Mouse (Mus musculus) left cerebral cortex, postnatal 10 days (tissue): Measurements from ENCODE around the gene Zfhx2. TPM values are rescaled to one million over a fixed set of nuclear protein-coding genes. Genes with fewer than 3 reads are reported as not detected.
A peak's percentile ranks its signal among the peaks of the same experiment; 100 is the strongest.

Source experiments
- DNase-seq, 2 experiments: peaks; one replicate each; pipeline ENCODE4 v3.0.0; 2021 to 2022; ENCODE audit warnings: low spot score in 2 of 2, mixed read lengths in 1 of 2; ENCODE audit errors: extremely low spot score in 1 of 2
- intact Hi-C: fragments of 180-260 bp; cut with DNase I; formaldehyde crosslinking; loops from one replicate; pipeline ENCODE4 v1.15.1; 2025
- total RNA-seq, 2 experiments: library from RNA; stranded (reverse); gene quantifications; 2 replicates each; pipeline ENCODE4 v1.2.3; 2021

Gene Zfhx2
- total RNA-seq = 10 to 100 TPM; 26.6 to 27.2 TPM

- DNase-seq = peak; percentile 91 to 93
- intact Hi-C loops = no loop called here
Observed at GRCm38 (mm10) chr14:55092011-55092577, at the start of gene Zfhx2. Zfhx2 (minus strand) TSS chr14:55092324.

- intact Hi-C loops = no loop called here
- DNase-seq = no peak
Observed at GRCm38 (mm10) chr14:55139313-55139712, 47.2 kb upstream of the Zfhx2 start.

- intact Hi-C loops = no loop called here
Observed at GRCm38 (mm10) chr14:55135676-55136075, 43.6 kb upstream of the Zfhx2 start.

DNA sequence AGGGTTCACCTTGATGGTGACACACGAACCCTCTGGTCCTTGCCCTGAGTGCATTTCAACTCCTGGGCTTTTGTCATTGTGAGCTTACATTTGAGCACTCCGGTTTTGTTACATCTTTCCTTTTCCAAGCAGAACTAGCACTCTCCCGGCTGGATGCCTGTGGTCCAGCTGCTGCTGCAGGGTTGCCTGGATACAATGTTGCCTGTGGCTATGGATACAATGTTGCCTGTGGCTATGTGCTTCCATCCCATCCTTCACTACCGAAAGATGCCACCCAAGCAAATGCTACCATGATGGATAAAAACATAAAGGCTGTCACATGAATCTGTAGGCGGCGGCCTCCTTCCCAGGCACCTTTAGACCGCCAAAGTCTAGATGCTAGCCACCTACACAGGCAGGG lies 34.4 kb upstream of the Zfhx2 start:
- intact Hi-C loops = no loop called here
- DNase-seq = no peak

More at GRCm38 (mm10) chr14:55135676-55136075, 43.6 kb upstream of the Zfhx2 start:
- DNase-seq = no peak

- no peak for DNase-seq
- intact Hi-C loops = no loop called here
Observed at GRCm38 (mm10) chr14:55125711-55126110, 33.6 kb upstream of the Zfhx2 start.

GRCm38 (mm10) chr14:55122359-55122758 lies 30.2 kb upstream of the Zfhx2 start:
- no peak for DNase-seq
- intact Hi-C loops = no loop called here

DNA sequence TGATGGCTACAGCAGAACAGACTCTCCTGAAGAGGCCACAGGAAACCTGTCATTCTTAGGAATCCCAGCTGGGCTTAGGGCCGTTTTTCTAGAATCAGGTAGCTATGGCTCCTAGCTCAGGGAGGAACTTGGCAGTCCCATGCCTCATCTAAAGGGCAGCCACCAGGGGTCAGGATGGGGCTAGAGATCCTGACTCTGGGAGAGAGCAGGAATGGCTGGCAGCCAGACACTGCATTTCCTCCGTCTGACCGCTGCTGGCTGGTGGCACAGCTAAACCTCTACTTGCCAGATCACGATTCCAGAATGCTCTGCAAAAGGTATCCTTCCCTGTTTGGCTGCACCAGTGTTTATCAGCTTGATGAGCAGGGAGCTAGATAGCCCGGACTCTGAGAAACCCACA lies 29.8 kb upstream of the Zfhx2 start:
- DNase-seq = peak in 1 of 2 experiments; percentile 86
- intact Hi-C loops = no loop called here

GRCm38 (mm10) chr14:55119421-55120134 lies 27.5 kb upstream of the Zfhx2 start:
- intact Hi-C loops = no loop called here
- DNase-seq = no peak

GRCm38 (mm10) chr14:55118852-55119251 lies 26.7 kb upstream of the Zfhx2 start:
- no peak for DNase-seq
- intact Hi-C loops = no loop called here

DNA sequence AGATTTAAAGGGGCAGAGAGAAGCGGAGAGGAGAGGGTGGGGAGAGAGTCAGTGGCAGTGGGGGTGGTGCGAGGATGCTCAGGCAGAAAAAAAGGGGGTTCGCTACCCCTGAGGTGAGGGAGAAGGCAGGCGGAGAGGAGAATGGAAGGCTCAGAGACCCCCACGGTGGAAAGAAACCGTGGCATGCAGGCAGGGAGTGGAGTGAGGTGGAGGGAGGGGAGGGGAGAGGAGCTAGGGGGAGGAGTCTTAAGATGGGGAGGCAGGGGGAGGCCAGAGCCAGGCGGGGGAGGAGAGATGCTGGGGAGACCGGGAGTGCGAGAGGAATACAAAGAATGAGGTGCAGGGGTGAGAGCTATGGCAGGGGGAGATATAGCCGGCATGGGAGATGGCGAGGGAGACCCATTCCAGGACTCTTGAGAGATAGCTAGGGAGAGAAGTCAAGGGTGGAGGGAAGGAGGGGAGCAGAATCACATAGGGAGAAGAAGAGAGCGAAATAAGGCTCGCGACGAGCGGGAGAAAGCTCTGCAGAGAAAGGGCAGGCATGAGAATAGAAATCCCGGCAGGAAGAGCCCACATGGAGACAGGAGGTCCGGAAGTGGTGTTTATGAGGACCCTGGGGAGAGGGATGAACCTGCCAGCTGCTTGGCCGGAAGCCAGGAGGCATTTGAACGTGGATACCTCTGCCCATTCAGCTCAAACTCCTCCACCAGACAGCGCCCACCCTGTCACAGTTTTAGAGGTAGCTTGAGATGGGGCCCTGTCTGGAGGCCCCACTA lies 24.5 kb upstream of the Zfhx2 start, which contains the start of gene Jph4:
Gene Jph4, minus strand, starts transcription at position 511 of the 776 bp plus-strand sequence.
- intact Hi-C loops = no loop called here
- DNase-seq = peak in 1 of 2 experiments; percentile 79

GRCm38 (mm10) chr14:55115846-55116245 lies 23.7 kb upstream of the Zfhx2 start:
- intact Hi-C loops = no loop called here
- no peak for DNase-seq

DNA sequence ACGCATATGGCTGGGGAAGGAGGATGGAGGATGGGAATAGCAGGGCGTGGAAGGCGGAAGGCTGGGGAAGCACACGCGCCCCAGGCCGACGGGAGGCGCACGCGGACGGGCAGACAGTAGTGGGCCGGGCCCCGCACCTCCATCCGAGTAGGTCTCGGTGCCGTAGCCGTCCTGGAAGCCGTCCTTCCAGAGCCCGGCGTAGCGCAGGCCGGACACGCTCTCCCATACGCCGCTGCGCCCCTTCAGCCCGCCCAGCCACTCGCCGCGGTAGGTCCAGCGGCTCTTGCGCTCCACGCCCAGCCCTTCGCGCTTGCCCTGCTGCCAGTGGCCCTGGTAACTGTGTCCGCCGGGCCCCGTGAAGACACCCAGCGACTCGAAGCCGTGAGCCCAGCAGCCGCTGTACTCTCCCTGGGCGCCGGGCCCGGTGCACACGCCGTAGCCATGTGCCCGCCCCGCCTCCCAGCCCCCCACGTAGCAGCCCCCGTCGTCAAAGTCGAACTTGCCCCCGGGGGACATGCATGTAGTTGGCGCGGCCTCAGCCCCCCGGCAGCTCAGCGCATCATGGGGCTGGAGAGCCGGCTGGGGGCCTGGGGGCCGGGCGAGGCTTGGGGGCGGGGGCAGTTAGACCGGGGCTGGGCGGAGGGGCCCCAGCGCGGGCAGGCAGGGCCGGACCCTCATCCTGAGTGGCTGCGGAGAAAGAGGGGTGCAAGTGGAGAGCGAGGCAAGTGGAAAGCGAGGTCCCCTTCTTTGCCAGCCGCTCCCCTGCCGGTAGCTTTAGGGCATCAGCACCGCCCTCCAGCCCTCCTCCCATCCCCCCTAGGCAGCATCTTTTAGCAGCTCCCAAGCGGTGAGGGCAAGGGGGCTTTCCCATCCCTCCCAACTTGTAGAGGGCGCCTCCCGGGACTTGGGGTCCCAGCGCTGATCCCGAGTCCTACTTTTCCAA lies 22.9 kb upstream of the Zfhx2 start:
- intact Hi-C loops = no loop called here
- DNase-seq = peak in 1 of 2 experiments; percentile 79

DNA sequence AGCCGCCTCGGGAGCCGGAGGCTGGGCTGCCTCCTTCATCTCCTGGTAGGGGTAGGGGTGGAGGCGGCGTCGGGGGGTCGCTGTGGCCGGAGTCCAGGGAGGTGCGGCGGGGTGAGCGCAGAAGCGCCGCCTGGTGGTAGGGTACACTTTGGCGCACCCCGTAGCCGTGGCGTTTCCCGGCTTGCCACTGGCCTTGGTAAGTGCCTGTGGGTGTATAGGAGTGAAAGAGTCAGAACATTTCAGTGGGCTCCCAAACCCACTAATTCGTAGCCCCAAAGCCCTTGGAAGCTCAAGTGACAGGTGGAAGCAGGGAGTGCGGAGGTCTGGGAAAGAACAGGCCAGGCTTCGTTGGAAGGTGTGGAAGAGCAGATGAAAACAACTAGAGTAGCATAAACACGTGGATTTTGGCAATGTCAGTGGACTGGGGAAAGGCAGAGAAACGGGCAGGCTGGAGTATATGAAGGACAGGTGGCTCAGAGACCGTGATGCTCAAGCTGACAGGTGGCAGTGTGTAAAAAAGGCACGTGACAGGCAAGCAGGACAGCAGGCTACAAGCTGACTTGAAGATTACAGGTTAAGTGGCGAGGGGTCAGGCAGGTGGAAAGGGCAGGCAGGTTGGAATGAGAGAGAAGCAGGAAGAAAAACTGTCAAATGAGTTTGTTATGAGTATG lies 22.0 kb upstream of the Zfhx2 start:
- DNase-seq = peak in 1 of 2 experiments; percentile 70
- intact Hi-C loops = no loop called here

DNA sequence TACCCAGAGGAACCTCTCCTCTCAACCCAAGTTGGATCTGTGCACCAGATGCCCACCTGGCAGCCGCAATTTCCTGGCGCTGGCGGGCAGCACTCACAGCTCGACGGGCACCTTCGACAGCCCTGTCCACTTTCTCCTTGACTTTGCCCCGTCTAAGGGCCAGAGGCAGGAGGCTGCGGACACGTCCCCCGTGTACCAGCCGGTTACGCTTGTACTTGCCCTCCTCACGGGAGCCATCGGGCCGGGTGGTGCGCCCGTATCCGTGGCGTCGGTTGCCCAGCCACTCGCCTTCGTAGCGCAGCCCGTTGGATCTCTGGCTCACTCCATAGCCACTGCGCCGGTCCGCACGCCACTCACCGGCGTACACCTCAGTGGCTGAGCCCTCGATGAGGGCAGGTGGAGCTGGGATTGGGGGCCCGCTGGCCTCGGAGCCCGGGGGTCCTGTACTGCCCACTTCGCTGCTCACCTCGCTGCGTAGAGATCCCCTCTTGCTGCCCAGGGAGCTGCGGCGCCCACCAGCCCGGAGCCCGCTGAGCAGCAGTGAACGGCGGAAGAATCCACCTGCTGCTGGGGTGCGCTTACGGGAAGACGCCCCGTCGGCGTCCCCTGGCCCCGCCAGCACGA lies 21.3 kb upstream of the Zfhx2 start:
- DNase-seq = peak in 1 of 2 experiments; percentile 45
- intact Hi-C loops = no loop called here

GRCm38 (mm10) chr14:55111720-55112119 lies 19.6 kb upstream of the Zfhx2 start:
- intact Hi-C loops = no loop called here
- DNase-seq = peak in 1 of 2 experiments; percentile 57

DNA sequence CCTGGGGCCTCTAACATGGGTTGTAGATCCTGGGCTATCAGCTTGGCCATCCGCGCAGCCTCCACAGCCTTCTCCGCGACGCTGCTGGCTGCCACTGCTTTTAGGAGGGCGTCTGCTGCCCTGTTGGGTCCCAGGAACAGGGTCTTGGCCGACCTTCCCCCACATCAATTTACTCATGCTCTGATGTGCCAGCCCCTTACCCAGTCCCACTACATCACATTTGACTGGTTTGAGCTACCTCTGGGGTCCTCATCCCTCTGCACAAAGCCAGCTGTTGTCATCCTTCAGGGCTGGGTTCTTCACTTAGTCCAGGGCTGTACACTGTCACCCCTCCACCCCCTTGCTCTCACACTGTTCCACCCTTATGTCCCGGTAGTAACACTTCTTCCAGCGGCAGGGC lies 18.0 kb upstream of the Zfhx2 start:
- no peak for DNase-seq
- intact Hi-C loops = no loop called here

DNA sequence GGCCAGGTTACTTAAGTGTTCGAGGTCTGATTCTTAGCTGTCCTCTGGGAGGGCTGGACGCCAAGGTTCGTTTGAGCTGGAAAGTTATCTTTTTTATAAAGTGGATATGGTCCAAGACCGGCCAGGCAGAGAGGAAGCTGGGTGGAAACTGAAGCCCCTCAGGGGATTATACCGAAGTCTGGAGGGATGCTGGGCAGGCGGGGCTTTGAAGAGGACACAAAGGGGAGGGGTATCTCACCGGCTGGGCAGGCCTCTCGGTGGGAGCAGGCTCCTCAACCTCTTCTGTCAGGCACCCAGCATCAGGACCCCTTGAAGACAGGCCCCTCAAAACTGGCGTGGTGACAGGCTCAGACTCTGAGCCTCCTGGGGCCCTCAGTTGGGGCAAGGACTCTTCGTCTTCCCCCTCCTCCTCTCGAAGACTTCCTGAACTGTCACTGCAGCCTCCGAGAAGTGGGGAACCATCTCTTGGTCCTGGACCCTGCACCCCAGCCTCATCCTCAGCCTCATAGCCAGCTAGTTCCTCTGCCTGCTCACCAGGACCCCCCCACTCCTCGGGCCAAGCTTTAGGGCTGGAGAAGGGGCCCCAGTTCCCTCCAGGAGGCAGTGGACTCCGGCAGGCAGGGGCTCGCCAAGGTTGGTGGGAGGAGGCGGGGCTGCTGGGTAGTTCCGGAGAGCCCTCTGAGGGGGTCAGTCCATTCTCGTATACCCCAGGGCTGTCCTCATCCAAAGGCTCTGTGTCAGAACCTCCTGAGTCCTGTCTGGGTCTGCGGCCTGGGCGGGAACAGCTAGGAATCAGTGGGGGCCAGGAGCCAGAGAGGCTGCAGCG lies 17.1 kb upstream of the Zfhx2 start:
- peak in 1 of 2 experiments; percentile 57 for DNase-seq
- intact Hi-C loops = no loop called here
